Mouse (Mus musculus): ENCODE measurements around the gene Plcxd2. TPM values are rescaled to one million over a fixed set of nuclear protein-coding genes. Genes with fewer than 3 reads are reported as not detected.

The Plcxd2 gene
- polyA plus RNA-seq, 2 experiments = 1.8 to 2.6 TPM

DNA sequence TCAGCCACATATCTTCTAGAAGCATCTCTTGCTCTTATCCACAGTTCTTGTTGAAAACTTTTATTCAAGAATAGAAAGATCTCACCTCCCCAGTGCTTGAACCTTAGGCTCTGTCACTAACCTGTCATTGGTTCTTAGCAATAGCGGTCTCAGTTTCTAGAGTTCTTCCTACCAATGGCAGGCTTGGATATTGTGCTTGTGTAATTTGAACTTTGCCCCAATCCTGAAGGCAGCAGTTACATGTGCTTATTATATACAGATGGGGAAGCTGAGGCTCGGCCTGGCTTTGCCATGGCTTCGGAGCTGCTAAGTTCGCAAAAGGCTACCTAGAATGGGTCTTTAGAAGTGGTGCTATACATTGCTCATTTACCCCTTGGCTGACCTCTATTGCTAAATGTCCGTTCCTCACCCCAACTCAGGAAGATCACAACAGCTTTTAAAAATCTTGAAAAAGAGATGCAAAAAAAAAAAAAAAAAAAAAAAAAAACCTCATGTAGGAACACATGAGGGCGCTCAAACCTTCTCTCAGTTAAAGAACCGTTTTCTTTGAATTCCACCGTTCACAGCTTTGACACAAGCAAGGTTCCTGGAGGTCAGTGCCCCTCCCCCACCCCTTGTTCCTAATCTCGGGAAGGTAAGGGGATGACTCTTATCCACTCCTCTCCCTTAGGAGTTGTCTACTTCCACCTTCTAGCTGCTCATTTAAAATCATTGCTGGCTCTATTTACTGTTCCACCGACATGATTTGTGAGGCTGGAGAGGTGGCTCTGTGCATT is 18.9 kb downstream of the Plcxd2 start:
- Histone ChIP-seq H3K36me3 (ENCODE audit: control insufficient read depth, insufficient read depth, low read length) (no peaks in the 10 kb centered on the region), H3K4me1 (ENCODE audit: control insufficient read depth, insufficient read depth, low read length) (no peaks in the 10 kb centered on the region), H3K4me3 (replicated peaks; ENCODE audit: low read length) (no peak overlapping the region), H3K27ac (replicated peaks; ENCODE audit: low read depth, low read length) (no peak overlapping the region), H3K9me3 (ENCODE audit: control insufficient read depth, low read length) (no peaks in the 10 kb centered on the region), H3K4me2 (replicated peaks; ENCODE audit: low read depth, low read length, severe bottlenecking) (no peak overlapping the region), H3K27me3 (ENCODE audit: control insufficient read depth, insufficient read depth, low read length) (no peaks in the 10 kb centered on the region), H3K9ac (ENCODE audit: low read depth, low read length, severe bottlenecking) (no peak overlapping the region)
- 44% methylated on average over 10 of the region's 10 CpGs for WGBS
- no peak for TF ChIP-seq POLR2A (IDR thresholded peaks at IDR 0.05; ENCODE audit: borderline replicate concordance, extremely low read depth, insufficient read depth, insufficient read length)
- DNase-seq (ENCODE audit: low spot score) = peak; percentile 29
- no peak for ATAC-seq (ENCODE audit: low FRiP score, low read depth)

DNA sequence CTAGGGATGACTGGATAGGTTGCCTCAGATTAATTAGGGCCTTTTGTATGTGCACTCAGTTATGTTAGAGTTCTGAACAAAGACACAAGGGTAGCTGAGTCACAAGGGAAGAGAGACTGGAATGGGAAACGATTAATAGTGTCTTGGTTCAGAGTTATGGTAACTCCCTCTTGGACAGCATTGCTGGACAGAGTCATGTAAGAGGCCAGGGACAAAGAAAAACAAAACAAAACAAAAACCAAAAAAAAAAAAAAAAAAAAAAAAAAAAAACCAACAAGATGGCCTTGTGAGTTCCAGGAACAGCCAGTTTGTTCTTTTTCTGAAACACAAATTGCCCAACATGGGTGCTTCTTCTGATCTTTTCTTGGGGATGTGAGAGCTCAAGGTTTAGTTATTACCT is 23.8 kb downstream of the Plcxd2 start:
- no peak overlapping the region for H3K9ac ChIP-seq (ENCODE audit: low read depth, low read length, severe bottlenecking)
- no peaks in the 10 kb centered on the region for H3K36me3 ChIP-seq (ENCODE audit: control insufficient read depth, insufficient read depth, low read length)
- peaks cover 7% of the 10 kb centered on the region; the same call in 1 of the 2 replicates for H3K4me1 ChIP-seq (ENCODE audit: control insufficient read depth, insufficient read depth, low read length)
- 76% methylated on average over 1 of the region's 1 CpGs for WGBS
- H3K27ac ChIP-seq (replicated peaks; ENCODE audit: low read depth, low read length) = no peak overlapping the region
- no peaks in the 10 kb centered on the region for H3K9me3 ChIP-seq (ENCODE audit: control insufficient read depth, low read length)
- no peak for TF ChIP-seq POLR2A (IDR thresholded peaks at IDR 0.05; ENCODE audit: borderline replicate concordance, extremely low read depth, insufficient read depth, insufficient read length)
- H3K4me3 ChIP-seq (replicated peaks; ENCODE audit: low read length) = no peak overlapping the region
- no peak for DNase-seq (ENCODE audit: low spot score)
- no peak overlapping the region for H3K4me2 ChIP-seq (replicated peaks; ENCODE audit: low read depth, low read length, severe bottlenecking)
- no peaks in the 10 kb centered on the region for H3K27me3 ChIP-seq (ENCODE audit: control insufficient read depth, insufficient read depth, low read length)
- no peak for ATAC-seq (ENCODE audit: low FRiP score, low read depth)

DNA sequence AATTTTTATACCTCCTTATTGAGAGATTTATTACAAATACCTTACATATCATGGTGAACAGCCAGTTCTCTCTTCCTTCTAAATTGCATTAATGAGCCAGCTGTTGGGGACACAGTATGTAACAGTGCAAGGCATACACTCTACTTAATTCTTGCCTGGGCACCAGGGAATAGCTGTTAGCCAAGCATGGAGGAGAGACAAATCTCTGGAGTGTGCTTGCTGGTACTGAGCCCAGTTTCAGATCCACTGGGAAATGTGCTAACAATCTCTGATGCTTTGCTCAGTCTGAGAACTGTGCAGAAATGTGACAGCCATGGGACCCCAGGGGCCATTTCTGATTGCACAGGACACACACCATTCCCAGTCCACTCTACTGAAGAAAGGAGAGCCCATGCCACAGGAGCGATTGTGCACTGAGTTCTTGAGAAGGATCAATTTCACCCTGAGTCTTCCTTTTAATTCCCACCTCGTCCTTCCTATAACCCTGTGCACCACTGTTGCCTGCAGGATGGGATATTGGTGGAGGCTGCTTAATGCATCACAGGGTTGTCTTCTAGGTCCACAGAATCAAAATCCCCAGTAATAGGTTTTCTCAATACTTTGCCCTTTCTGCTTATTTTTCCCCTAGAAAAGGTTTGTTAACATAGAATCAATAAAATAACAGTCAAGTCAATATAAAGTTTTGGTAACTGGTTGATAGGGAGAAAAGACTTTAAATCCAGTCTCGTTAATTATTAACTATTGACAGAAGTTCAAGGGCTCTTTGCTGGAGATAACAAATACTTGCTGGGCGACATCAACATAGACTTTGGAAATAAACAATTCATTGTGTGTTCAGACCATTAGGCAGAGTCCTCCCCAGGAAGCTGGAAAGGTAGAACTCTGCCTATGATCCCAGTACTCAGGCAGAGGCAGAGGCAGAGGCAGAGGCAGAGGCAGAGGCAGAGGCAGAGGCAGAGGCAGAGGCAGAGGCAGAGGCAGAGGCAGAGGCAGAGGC is 25.1 kb downstream of the Plcxd2 start:
- H3K9me3 ChIP-seq (ENCODE audit: control insufficient read depth, low read length) = no peaks in the 10 kb centered on the region
- peaks cover 7% of the 10 kb centered on the region; the same call in 1 of the 2 replicates for H3K4me1 ChIP-seq (ENCODE audit: control insufficient read depth, insufficient read depth, low read length)
- peak; percentile 72 for ATAC-seq (ENCODE audit: low FRiP score, low read depth)
- H3K4me2 ChIP-seq (replicated peaks; ENCODE audit: low read depth, low read length, severe bottlenecking) = no peak overlapping the region
- 67% methylated on average over 4 of the region's 4 CpGs for WGBS
- H3K27me3 ChIP-seq (ENCODE audit: control insufficient read depth, insufficient read depth, low read length) = no peaks in the 10 kb centered on the region
- H3K27ac ChIP-seq (replicated peaks; ENCODE audit: low read depth, low read length) = peak overlapping the region; percentile 50; the same call in 1 of the 2 replicates
- no peak overlapping the region for H3K9ac ChIP-seq (ENCODE audit: low read depth, low read length, severe bottlenecking)
- DNase-seq (ENCODE audit: low spot score) = peak; percentile 63
- TF ChIP-seq POLR2A (IDR thresholded peaks at IDR 0.05; ENCODE audit: borderline replicate concordance, extremely low read depth, insufficient read depth, insufficient read length) = no peak
- no peak overlapping the region for H3K4me3 ChIP-seq (replicated peaks; ENCODE audit: low read length)
- no peaks in the 10 kb centered on the region for H3K36me3 ChIP-seq (ENCODE audit: control insufficient read depth, insufficient read depth, low read length)

DNA sequence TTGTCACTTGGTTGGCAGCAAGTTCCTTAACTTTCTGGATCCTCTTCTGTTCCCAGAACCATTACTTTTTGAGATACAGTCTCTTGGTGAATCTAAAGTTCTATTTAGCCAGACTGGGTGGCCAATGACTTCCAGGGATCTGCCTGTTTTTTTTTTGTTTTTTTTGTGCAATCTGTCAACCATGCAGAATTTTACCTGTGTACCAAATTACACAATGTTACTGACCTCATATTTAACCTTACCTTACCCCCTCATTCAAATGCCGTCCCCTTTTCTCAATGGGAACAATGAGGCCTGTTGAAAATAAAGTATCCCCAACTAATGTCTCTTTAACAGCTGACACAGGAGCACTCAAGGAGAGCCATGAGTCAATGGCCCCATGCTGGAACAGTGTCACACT is 33.8 kb downstream of the Plcxd2 start:
- H3K27me3 ChIP-seq (ENCODE audit: control insufficient read depth, insufficient read depth, low read length) = no peaks in the 10 kb centered on the region
- H3K9me3 ChIP-seq (ENCODE audit: control insufficient read depth, low read length) = no peaks in the 10 kb centered on the region
- DNase-seq (ENCODE audit: low spot score) = no peak
- no peak overlapping the region for H3K27ac ChIP-seq (replicated peaks; ENCODE audit: low read depth, low read length)
- no peak overlapping the region for H3K4me2 ChIP-seq (replicated peaks; ENCODE audit: low read depth, low read length, severe bottlenecking)
- no peaks in the 10 kb centered on the region for H3K36me3 ChIP-seq (ENCODE audit: control insufficient read depth, insufficient read depth, low read length)
- ATAC-seq (ENCODE audit: low FRiP score, low read depth) = no peak
- 95% methylated on average over 1 of the region's 1 CpGs for WGBS
- no peak overlapping the region for H3K9ac ChIP-seq (ENCODE audit: low read depth, low read length, severe bottlenecking)
- H3K4me3 ChIP-seq (replicated peaks; ENCODE audit: low read length) = no peak overlapping the region
- TF ChIP-seq POLR2A (IDR thresholded peaks at IDR 0.05; ENCODE audit: borderline replicate concordance, extremely low read depth, insufficient read depth, insufficient read length) = no peak
- no peaks in the 10 kb centered on the region for H3K4me1 ChIP-seq (ENCODE audit: control insufficient read depth, insufficient read depth, low read length)

DNA sequence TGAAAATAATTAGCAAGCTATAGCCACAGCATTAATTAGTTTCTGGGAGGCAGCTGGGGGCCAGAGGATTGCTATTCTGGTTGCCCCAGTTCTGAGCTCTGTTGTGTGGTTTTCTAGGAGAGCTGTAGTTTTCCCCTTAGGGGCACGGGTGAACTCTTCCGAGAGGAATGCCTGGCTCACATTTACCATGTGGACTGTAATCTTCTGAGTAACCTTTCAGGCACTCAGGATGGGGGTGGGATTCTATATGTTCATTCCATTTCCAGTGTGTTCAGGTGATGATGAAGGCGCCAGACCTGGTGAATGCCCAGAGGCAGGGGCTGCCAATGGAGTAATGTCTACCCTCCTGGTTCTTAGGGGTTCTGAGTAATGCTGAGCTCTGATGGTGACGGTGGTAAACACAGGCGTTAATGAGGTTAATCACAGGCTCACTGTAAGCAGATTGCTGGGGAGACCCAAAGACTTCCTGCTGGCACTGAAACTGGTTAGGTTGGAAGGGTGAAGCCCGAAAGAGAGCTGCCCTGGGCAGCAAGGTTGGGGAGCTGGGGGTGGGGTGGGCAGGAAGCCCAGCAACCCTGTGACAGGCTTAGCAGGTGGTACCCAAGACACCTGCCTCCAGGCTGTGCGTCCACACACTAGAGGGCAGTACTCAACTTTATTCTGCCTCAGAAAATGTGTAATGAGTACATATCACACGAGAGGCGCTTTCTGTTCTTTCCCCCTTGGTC is 35.9 kb downstream of the Plcxd2 start:
- 39% methylated on average over 9 of the region's 9 CpGs for WGBS
- Histone ChIP-seq H3K27me3 (ENCODE audit: control insufficient read depth, insufficient read depth, low read length) (no peaks in the 10 kb centered on the region), H3K36me3 (ENCODE audit: control insufficient read depth, insufficient read depth, low read length) (no peaks in the 10 kb centered on the region), H3K9ac (ENCODE audit: low read depth, low read length, severe bottlenecking) (no peak overlapping the region), H3K9me3 (ENCODE audit: control insufficient read depth, low read length) (no peaks in the 10 kb centered on the region), H3K4me2 (replicated peaks; ENCODE audit: low read depth, low read length, severe bottlenecking) (no peak overlapping the region), H3K4me1 (ENCODE audit: control insufficient read depth, insufficient read depth, low read length) (no peaks in the 10 kb centered on the region), H3K4me3 (replicated peaks; ENCODE audit: low read length) (no peak overlapping the region), H3K27ac (replicated peaks; ENCODE audit: low read depth, low read length) (no peak overlapping the region)
- ATAC-seq (ENCODE audit: low FRiP score, low read depth) = no peak; the same call in 1 of the 2 replicates
- no peak for DNase-seq (ENCODE audit: low spot score)
- TF ChIP-seq POLR2A (IDR thresholded peaks at IDR 0.05; ENCODE audit: borderline replicate concordance, extremely low read depth, insufficient read depth, insufficient read length) = no peak
